Mouse (Mus musculus): ENCODE measurements at regions not wholly inside any gene's neighbourhood (a gene's known extent, or its start where the extent isn't known, plus 50 kb on each side); places are given as distances from the start of the nearest gene placed in this dataset.
"Not testable (repeated sequence)": the region's sequence is repeated elsewhere in the genome, so short reads cannot be mapped to it uniquely, and the experiment has no call there.

GRCm38 (mm10) chr2:3864872-3865271 is 152.6 kb upstream of the Frmd4a start:
- peak; percentile 21 for DNase-seq

GRCm38 (mm10) chr2:3866736-3867135 is 150.8 kb upstream of the Frmd4a start:
- DNase-seq, result not testable (repeated sequence)

GRCm38 (mm10) chr2:3869701-3870100 is 147.8 kb upstream of the Frmd4a start:
- DNase-seq, result no peak

GRCm38 (mm10) chr2:3871748-3872147 is 145.8 kb upstream of the Frmd4a start:
- DNase-seq, result no peak

- no peak for DNase-seq
These were observed 130.5 kb upstream of the Frmd4a start for GRCm38 (mm10) chr2:3887000-3887399.

GRCm38 (mm10) chr2:3887845-3888433 is 129.6 kb upstream of the Frmd4a start:
- peak; percentile 79 for DNase-seq

- DNase-seq, result no peak
These were observed 128.1 kb upstream of the Frmd4a start for GRCm38 (mm10) chr2:3889381-3889780.

GRCm38 (mm10) chr2:3890462-3890861 is 127.1 kb upstream of the Frmd4a start:
- no peak for DNase-seq

GRCm38 (mm10) chr2:3907026-3907425 is 110.5 kb upstream of the Frmd4a start:
- DNase-seq, result no peak

- no peak for DNase-seq
These were observed 109.3 kb upstream of the Frmd4a start for GRCm38 (mm10) chr2:3908192-3908591.

GRCm38 (mm10) chr2:3910086-3910891 is 107.2 kb upstream of the Frmd4a start:
- DNase-seq, result peak; percentile 42

- DNase-seq, result no peak
These were observed 102.4 kb upstream of the Frmd4a start for GRCm38 (mm10) chr2:3915141-3915540.

GRCm38 (mm10) chr2:3916365-3916764 is 101.2 kb upstream of the Frmd4a start:
- no peak for DNase-seq

GRCm38 (mm10) chr2:3918156-3918555 is 99.4 kb upstream of the Frmd4a start:
- DNase-seq, result peak; percentile 45

GRCm38 (mm10) chr2:3919893-3920292 is 97.6 kb upstream of the Frmd4a start:
- DNase-seq, result no peak

- not testable (repeated sequence) for DNase-seq
These were observed 96.4 kb upstream of the Frmd4a start for GRCm38 (mm10) chr2:3921084-3921483.

- no peak for DNase-seq
These were observed 94.8 kb upstream of the Frmd4a start for GRCm38 (mm10) chr2:3922739-3923138.

GRCm38 (mm10) chr2:3924696-3925095 is 92.8 kb upstream of the Frmd4a start:
- no peak for DNase-seq

- DNase-seq, result no peak
These were observed 92.3 kb upstream of the Frmd4a start for GRCm38 (mm10) chr2:3925199-3925598.

GRCm38 (mm10) chr2:3926129-3926528 is 91.4 kb upstream of the Frmd4a start:
- no peak for DNase-seq

GRCm38 (mm10) chr2:3927141-3927810 is 90.2 kb upstream of the Frmd4a start:
- peak; percentile 73 for DNase-seq

GRCm38 (mm10) chr2:3927853-3928252 is 89.7 kb upstream of the Frmd4a start:
- DNase-seq, result peak; percentile 25

- DNase-seq, result no peak
These were observed 86.9 kb upstream of the Frmd4a start for GRCm38 (mm10) chr2:3930650-3931049.

- DNase-seq, result no peak
These were observed 76.7 kb upstream of the Frmd4a start for GRCm38 (mm10) chr2:3940786-3941185.

All from retina, postnatal 1 day (tissue).